Mouse (Mus musculus) gastrocnemius, adult 8-10 months (tissue): Measurements from ENCODE around the gene Prkci. TPM values are rescaled to one million over a fixed set of nuclear protein-coding genes. Genes with fewer than 3 reads are reported as not detected.

Experiments used
- DNase-seq, 2 experiments: peaks; one replicate each; pipeline ENCODE4 v3.0.0; 2022; ENCODE audit warnings: low spot score in 2 of 2
- total RNA-seq, 4 experiments: library from RNA; stranded (reverse); gene quantifications; 2 replicates each; pipeline ENCODE4 v1.2.4; 2022

Gene Prkci
- total RNA-seq: 1 to 10 TPM; 1.9 to 4.3 (median 3.3) TPM

DNA sequence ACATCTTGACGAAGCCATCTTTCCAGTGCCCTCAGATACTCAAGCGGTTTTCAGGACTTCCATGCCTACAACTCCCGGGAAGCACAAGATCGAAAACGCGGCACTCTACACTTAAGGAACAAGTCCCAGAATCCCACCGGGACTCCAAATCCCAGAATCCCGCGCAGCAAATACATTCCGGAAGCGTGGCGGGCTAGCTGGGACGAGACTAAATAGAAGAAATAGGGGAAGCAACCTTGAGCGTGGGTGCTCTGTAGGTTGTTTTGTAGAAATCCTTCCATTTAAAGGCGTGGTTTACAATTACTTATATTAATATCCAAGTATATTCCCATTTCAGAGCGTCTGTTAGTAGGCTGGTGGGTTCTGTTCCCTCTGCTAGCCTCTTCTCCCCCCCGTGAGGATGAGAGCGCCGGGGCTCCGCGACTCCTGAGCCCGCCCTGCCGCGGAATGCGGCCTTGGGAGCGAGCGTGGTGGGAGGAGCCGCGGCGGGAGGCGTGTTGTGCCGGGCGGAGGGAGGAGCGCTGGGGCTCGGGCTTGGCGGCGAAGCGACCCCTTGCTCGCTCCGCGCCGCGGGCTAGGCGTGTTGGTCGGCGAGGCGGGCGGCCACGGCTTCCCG is at the start of gene Prkci:
Gene Prkci, plus strand, starts transcription at position 465 of the 616 bp plus-strand sequence.
- DNase-seq: peak; percentile 85 to 88

DNA sequence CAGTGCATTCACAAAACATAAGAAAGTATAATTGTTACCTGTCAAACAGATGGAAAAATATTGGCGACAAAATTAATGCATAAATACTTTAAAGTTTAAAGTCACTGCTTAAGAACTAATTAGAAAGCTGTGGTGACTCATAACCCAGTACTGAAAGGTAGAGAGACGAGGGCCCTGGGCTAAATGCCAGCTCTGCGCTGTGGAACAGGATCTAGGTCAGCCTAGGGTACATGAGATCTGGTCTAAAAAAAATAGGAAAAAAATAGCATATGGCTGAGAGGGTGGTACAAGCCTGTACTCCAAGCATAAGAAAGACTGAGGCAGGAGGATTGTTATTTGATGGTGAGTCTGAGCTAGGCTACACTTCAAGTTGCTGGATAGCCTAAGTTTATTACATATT is 43.9 kb upstream of the Prkci start:
- DNase-seq: peak in 1 of 2 experiments; percentile 28

DNA sequence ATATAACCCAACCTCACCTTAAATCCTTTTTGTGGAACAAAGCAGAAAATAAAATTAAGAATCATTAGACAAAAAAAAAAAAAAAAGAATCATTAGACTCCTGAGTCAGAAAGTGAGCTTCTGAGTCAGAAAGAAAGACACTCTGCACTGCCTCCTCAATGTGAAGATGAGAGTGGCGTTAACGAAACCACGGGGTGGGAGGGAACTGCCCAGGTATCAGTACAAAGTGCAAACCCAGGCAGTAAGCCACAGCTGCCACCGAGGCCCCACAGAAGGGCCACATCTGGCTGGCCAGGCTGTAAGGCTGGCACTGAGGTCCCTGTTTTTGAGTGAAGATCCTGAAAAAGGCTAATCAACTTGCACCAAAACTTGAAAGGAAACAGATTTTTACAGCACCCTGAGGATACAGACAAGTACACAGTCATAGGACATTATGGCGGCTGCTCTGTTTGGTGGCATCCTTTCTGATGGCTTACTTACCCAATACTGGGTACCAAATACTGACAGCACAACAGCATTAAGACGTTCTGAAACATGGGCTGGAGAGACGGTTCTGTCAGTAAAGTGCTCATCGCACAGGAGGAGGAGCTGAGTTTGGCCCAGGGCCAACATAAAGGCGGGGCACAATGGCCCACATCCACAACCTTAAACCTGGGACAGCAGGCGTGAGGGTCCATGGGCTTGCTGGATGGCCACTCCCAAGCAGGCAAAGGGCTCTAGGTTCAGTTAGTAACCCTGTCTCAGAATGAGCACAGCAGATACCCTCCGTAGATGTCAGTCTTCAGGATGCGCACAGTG is 43.1 kb upstream of the Prkci start:
- DNase-seq: no peak

DNA sequence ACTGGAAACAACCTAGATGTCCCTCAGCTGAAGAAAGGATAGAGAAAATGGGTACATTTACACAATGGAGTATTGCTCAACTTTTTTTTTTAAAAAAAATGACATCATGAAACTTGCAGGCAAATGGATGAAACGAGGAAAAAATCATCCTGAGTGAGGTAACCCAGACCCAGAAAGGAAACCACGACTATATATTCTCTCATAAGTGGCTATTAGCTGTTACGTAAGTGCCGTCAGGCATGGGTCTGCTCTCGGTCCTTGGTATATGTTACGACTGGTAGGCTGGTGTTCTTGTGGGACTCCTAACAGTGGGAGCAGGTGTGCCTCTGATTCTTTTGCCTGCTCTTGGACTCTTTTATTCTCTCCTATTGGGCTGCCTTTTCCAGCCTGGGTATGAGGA is 39.2 kb upstream of the Prkci start:
- DNase-seq: no peak

DNA sequence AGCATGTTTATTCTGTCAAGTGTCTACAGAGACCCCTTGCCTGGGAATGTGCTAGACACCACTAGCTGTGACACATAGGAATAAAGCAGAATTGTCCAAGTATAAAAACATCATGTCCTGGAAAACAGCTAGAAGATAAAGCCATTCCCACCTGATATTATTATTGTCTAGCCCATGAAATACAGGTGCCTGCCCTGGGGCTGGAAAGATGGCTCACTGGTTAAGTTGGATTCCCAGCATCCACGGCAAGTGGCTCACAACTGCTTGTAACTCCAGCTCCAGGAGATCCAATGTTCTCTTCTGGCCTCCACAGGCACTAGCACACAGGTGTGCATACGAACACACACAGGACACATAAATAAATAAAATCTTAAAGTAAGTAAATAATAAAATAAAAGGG is 36.8 kb upstream of the Prkci start:
- DNase-seq: no peak

DNA sequence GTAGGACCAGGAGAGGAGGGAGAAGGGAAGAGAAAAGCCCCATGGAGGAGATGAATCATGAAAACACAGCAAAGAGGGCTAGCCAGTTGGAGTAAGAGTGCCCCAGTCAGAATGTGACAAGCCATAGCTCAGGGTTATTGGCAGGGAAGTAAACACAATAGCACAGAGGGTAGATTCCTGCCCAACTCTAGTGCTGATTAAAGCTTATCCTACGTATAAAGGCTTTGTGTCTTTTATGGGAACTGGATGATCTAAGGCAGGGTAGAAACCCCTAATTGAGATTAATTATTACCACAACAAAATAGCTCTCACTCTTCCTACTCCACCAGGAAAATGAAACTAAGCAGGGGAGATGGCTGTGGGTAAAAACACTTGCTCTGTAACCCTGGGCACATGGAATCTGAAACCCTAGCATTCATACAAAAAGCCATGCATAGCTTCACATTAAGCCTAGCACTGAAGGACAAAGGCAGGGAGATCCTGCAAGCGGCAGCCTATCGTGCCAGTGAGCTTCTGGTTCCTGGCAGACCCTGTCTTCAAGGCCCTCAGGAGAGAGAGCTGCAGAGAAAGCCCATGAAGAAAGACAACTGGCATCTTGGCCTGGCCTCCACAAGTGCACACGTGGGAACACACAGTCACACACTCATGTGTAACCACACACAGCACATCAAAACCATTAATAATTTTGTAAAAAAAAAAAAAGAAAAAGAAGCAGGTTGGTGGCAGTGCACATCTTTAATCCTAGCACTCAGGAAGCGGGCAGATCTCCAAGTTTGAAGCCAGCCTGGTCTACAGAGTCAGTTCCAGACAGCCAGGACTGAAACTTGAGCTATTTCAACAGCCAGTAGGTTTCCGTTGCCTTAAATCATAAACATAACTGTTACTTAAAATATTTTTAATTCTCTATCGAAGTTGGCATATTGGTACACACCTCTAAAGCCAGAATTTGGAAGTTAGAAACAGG is 35.4 kb upstream of the Prkci start:
- no peak for DNase-seq

DNA sequence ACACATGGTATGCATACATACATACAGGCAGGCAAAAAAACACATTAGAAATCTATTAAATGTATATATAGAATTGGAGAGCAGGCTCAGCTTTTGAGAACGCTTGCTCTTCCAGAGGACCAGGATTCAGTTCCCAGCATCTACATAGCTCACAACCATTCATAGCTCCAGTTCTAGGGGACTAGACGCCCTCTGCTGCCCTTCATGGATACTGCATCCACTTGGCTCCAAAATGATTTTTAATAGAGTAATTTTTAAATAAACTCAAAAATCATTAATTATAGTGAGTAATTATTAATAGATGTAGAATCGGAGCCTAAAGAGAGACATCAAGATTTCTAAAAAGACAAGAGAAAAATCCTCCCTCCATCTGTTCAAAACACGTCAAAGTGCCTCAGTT is 32.4 kb upstream of the Prkci start:
- no peak for DNase-seq

DNA sequence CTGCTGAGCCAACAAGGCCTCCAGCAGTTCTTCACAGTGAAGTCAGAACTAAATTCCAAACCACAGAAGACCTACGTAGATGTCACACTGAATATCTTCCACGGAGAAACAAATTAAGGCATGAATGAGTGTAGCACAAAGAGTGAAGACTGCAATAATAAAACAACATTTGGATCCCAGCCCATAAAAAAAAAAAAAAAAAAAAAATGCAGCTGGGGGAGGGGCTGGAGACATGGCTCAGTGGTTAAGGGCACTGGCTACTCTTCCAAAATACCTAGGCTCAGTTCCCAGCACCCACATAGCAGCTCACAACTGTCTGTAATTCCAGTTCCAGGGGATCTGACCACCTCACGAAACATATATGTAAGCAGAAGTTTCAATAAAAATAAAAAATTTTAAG is 31.3 kb upstream of the Prkci start:
- no peak for DNase-seq

DNA sequence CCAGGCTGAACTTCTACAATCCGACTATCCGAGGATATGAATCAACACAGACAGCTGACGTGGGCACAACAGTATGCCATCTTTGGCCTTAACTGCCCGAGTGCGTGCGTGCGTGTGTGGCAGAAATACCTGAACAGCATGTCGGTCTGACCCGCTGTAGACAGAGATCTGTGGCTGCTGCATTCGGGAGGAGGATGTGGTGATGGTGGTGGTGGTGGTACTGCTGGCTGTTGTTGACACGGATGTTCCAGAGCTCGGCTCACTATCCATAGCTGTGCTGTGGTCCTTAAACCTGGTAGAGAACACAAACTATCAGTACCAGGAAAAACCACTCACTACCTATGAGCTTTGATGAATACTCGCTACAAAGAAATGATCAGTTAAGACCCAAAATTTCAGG is 29.9 kb upstream of the Prkci start:
- no peak for DNase-seq

DNA sequence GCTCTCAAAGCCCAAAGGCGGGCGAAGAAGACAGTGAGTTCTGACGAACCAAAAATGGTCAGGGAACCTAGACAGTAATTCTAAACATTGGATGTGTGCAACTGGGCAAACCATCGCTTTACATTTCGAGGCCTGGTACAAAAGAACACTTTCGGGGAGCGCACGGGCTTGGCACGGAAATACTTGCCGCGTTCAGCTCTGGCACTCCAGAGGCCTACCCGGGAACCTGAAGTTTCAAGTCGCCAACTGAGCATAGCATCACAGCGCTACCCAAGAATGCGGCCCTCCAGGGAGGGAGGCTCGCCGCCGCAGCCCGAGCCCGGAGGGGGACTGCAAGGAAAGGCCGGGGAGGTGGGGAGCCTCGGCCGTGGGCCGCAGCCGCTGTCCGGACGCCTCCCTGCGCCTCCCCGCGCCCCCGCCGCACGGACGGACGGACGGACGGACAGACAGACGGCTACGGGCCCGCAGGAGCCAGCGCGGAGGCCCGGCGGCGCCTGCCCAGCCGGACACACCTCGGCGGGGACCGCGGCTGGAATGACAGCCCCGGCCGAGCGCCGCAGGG is 26.9 kb upstream of the Prkci start:
- DNase-seq: peak in 1 of 2 experiments; percentile 10

DNA sequence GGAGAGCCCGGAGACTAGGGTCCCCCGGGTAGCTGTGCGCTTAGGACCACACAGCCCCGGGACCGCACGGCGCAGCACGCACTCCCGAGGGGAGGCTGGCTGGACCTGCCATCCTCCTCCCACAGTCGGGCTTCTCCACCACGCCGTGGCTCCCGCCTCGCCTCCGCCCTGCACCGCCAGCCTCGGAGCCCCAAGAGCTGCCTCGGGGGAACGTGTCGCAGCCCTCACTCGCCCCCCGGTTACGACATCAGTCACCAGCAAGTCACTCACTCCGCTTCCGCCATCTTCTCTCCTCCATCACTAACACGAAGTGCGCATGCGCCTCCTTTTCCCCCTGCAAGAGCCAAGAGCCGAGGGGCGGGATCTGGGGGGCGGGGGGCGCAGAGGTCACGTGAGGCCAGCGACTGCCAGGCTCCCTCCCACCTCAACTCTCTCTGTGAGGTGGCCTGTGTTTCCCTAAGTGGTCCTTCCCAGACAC is 26.4 kb upstream of the Prkci start, which contains the start of gene Phc3:
Gene Phc3, minus strand, starts transcription at position 312 of the 478 bp plus-strand sequence.
- peak; percentile 72 to 84 for DNase-seq

DNA sequence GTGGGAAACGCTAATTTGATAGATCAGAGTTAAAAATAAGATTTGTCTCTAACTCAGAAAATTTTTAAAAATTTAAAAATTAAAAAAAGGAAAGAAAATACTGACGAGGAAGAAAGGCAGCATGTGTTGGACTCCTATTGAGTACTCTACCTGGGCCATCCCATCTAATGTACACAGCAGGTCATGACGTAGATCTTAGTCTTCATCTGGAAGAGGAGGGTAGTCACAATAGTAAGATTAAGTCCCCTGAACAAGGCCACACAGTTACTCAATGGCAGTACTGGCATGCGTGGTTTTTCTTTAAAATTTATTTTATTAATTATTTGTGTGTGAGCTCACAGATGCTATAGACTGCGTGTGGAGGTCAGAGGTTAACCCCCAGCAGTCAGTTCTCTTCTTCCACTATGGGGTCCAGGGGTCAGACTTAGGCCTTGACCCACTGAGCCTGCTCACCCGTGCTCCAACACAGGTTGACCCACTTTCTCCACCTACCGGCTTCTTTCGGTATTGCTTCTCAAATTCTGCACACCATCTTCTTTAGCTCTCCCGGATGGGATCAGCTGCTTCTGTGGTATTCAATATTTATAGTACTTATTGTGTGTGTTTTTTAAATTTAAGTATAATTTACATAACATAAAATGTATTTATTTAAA is 20.3 kb upstream of the Prkci start:
- peak; percentile 32 to 38 for DNase-seq

DNA sequence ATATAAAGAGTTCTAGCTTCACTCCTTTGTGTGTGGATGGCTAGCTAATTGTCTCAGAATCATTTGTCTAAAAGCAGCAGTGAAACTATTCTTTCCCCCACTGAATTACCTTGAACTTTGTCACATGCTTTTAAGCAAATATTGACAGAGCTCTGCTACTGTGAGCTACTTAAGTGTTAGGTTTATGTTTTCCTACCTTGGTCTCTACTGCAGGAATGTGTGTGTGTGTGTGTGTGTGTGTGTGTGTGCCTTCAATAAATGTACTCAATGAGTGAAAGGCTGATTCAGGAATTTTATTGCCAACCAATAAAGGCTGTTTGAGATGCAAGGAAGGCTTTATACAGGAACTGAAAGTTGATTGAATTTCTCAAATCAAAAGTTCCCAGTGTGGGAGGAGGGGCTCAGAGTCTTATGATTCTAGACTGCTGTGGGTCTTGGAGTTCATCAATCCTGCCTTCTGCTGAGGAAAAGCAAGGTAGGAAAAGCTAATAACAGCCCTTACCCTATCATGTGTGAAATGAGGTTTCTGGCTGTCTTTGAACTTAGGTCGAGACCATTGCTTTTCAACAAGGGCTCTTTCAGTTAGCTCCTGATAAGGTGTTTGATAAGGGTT is 18.4 kb upstream of the Prkci start:
- DNase-seq: no peak

DNA sequence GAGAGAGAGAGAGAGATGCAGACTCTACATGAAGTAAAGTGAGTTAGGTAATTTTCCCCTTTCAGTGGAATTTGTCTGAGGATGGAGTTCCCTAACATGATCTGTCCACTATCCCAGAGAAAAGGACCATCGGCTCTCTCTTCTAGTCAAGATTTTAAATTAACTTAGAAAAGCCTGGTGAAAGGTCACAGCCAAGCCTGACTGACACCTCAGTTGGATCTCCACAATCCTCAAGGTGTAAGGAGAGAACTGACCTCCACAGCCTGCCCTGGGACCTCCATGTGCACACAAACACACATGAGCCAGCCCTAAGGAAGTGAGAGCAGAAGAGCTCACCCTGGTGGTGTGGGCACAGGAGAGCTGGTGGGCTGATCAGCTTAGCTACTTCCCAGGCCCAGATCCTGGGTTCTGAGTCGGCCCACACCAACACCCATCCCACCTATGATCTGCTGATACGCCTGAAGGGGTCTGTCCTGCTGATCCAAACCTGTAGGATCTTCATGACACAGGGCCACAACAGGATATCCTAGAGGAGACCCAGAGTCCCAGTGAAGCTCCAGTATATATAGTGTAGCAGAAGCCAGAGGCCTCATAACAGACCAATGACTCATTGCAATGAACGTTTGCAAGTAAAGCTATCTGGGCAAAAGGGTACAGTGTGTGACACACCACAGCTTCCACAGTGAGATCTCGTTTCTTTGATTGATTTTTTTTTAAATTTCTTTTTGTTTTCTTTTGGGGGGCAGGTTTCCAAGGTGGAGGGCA is 13.7 kb upstream of the Prkci start:
- DNase-seq: no peak

DNA sequence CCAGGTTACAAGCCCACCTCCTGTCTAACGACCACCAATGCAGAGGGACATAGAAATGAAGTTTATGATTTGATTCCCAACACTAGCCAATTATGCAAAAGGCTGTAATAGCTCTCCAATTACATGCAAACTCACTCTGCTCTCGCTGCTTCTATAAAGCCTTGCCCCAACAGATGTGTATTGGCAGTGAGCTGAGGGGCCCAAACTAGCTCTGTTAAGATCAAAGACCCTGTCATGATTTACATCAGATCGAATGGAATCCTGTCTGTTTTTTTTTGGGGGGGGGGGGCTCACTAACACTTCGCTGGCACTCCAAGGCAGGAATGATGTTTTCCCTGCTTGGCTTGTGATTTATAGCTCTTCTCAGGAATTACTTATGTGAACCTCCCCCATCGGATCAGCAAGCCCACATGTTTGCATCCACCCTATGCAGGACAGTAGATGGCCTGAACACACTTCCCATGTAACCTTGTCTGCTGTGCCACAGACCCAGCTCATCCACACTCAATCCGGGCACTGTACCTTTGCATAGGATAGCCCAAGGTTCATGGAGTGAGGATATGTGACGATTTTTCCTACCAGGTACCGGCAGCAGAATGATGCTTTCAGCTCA is 12.5 kb upstream of the Prkci start:
- DNase-seq: no peak

DNA sequence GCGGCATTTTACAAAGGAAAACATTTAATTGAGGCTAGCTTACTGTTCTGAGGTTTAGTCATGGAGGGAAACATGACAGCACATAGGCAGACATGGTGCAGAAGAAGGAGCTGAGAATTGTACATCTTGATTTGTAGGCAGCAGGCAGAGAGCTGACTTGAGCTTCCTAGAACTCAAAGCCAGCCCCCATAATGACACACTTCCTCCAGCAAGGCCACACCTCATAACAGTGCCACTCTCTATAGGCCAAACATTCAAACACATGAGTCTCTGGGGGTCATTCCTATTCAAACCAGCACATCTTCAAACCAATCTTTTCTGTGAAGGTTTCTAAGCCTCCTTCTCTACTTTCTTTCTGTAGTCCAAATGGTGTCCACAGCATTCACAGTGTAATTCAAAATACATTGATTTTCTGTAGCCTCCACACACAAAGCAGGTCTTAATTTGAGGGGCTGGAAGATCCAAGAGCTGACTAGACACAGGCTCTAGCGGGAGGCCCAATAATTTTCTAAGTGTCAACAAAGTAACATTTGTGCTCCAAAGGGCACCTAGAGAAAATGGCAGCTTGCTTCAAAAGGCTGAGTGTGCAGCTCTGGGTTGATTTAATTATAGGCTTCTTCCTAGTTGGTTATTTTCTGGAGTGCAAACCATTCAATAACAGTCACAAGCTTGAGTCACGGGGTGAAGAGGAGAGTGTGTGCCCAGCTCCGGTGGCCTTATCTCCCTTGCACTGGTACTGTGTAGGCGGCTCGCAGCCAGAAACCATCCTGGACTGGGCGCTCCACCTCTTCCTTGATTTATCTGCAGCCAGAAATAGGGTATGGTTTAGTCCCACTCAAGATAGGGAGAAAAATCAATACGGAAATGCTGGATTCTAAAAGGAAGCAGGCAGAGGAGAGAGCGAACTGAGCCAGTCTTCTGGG is 7.9 kb upstream of the Prkci start:
- DNase-seq: no peak

DNA sequence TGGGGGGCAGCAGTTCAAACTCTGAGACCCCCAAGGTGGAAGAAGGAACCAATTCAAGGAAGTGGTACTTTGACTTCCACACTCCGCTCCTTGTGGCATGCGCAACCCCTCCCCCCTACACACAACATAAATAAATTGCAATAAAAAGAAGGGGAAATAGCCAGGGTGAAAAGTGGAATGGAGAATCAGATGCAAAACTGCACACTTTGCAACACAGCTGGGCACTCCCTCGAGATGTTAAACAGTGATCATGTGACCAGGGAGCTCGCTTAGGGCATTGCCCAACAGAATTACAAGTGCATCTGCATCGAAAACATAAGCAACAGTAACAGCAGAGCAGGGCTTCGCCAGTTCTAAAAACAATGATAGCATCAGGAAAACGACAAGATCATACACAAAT is 3.4 kb upstream of the Prkci start:
- no peak for DNase-seq

DNA sequence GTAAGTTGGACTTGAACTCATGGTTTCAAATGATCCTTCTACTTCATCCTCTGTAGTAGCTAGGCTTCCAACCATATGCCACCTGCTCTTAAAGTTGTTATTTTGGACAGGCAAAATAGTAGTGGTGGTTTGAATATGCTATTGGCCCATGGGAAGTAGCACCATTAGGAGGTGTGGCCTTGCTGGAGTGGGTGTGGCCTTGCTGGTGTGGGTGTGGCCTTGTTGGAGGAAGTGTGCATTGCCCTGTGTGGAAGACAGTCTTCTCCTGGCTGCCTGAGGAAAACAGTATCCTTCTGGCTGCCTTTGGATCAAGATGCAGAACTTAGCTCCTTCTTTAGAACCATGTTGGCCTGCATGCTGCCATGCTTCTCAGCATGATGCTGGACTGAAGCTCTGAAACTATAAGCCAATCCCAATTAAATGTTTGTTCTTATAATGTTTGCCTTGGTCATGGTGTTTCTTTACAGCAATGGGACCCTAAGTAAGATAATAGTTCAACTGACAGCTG is 2.4 kb upstream of the Prkci start:
- DNase-seq: no peak
